ENCODE assay signal across 8 mouse cellular contexts in genomic region chr19:4206971-4207370, GRCm38 (mm10). TPM values are rescaled to one million over a fixed set of nuclear protein-coding genes. Genes with fewer than 3 reads are reported as not detected.
A peak's percentile ranks its signal among the peaks of the same experiment; 100 is the strongest.
DNase-seq lines count a peak whose midpoint lies in the region; ATAC-seq lines count a peak whose summit lies in the region.

No protein-coding gene starts in this region.

- peak; percentile 57; the same call in 1 of the 2 replicates for ATAC-seq in midbrain, embryonic 11.5 days (ENCODE audit: low FRiP score)
- ATAC-seq in midbrain, embryonic 16.5 days: no peak
- ATAC-seq in erythroid progenitor cell, adult 5-6 weeks (replicated peaks; ENCODE audit: low FRiP score, poor library complexity, severe bottlenecking): peak; percentile 74
- peak; percentile 25 to 63; a peak in 2 of 4 replicates for ATAC-seq in hematopoietic stem cell, adult 5-6 weeks (replicated peaks in 1 of 2; ENCODE audit: insufficient read depth in 1 of 2, low FRiP score in 2 of 2, low TSS enrichment in 1 of 2, low read depth in 1 of 2, poor library complexity in 2 of 2, severe bottlenecking in 2 of 2)
- ATAC-seq in megakaryocyte progenitor cell, adult 5-6 weeks (replicated peaks; ENCODE audit: poor library complexity): peak; percentile 89

- no peak overlapping the region for H3K4me3 ChIP-seq in midbrain, embryonic 11.5 days (ENCODE audit: low read depth, low read length)
- H3K4me3 ChIP-seq in midbrain, embryonic 16.5 days (ENCODE audit: low read depth, low read length): no peak overlapping the region

- 0% methylated on average over 2 of the region's 2 CpGs for WGBS in midbrain, embryonic 11.5 days
- WGBS in midbrain, embryonic 16.5 days: 3% methylated on average over 2 of the region's 2 CpGs

- peaks cover 7% of the 10 kb centered on the region for H3K4me1 ChIP-seq in midbrain, embryonic 11.5 days (ENCODE audit: control insufficient read depth, insufficient read depth, low read length)
- peaks cover 8% of the 10 kb centered on the region for H3K4me1 ChIP-seq in midbrain, embryonic 16.5 days (ENCODE audit: control insufficient read depth, insufficient read depth, low read length)

- H3K9ac ChIP-seq in midbrain, embryonic 11.5 days (ENCODE audit: low read length): no peak overlapping the region
- H3K9ac ChIP-seq in midbrain, embryonic 16.5 days (ENCODE audit: low read depth, low read length): no peak overlapping the region

- peak; percentile 94 for DNase-seq in midbrain, embryonic 11.5 days (ENCODE audit: low spot score, missing footprints)
- peak; percentile 83 for DNase-seq in brain, adult 2 months (ENCODE audit: low read depth, low spot score)
- peak; percentile 46 to 53 for DNase-seq in layer of hippocampus, postnatal 25 days (ENCODE audit: extremely low spot score in 1 of 2, low spot score in 1 of 2)
- DNase-seq in testis, postnatal 10 days (ENCODE audit: low spot score): peak; percentile 79

- no peaks in the 10 kb centered on the region for H3K36me3 ChIP-seq in midbrain, embryonic 11.5 days (ENCODE audit: control insufficient read depth, insufficient read depth, low read length)
- no peaks in the 10 kb centered on the region for H3K36me3 ChIP-seq in midbrain, embryonic 16.5 days (ENCODE audit: control insufficient read depth, insufficient read depth, low read length)

- no peak overlapping the region for H3K4me2 ChIP-seq in midbrain, embryonic 11.5 days
- no peak overlapping the region for H3K4me2 ChIP-seq in midbrain, embryonic 16.5 days (ENCODE audit: low read length)

- no peak overlapping the region for H3K27ac ChIP-seq in midbrain, embryonic 11.5 days (ENCODE audit: low read depth, low read length)
- no peak overlapping the region for H3K27ac ChIP-seq in midbrain, embryonic 16.5 days (ENCODE audit: low read length)

- H3K27me3 ChIP-seq in midbrain, embryonic 11.5 days (ENCODE audit: control insufficient read depth, insufficient read depth, low read length): peaks cover 4% of the 10 kb centered on the region
- peaks cover 10% of the 10 kb centered on the region for H3K27me3 ChIP-seq in midbrain, embryonic 16.5 days (ENCODE audit: control insufficient read depth, insufficient read depth, low read depth, low read length)

- no peaks in the 10 kb centered on the region for H3K9me3 ChIP-seq in midbrain, embryonic 11.5 days (ENCODE audit: control insufficient read depth, low read length)
- no peaks in the 10 kb centered on the region for H3K9me3 ChIP-seq in midbrain, embryonic 16.5 days (replicated peaks; ENCODE audit: control insufficient read depth, low read length, poor library complexity, severe bottlenecking)

RNA-seq across cellular contexts. Expression of gene Rad9a, which starts 5.5 kb away (rescaled TPM):
- 42.4 and 43.5 TPM in 2 replicates for polyA plus RNA-seq in midbrain, embryonic 11.5 days (2014; fragmentation: Nextera tagmentation; extraction: Ambion mirVana)
- polyA plus RNA-seq in midbrain, embryonic 16.5 days (2015; fragmentation: Nextera tagmentation; extraction: Ambion mirVana): 24.1 and 25.0 TPM in 2 replicates
- 44.0 and 54.1 TPM in 2 replicates for total RNA-seq in erythroid progenitor cell, adult 5-6 weeks (2015; ENCODE audit: low replicate concordance)
- 27.5 and 41.6 TPM in 2 replicates for total RNA-seq in erythroid progenitor cell, adult 5-6 weeks (2017; ENCODE audit: low replicate concordance)
- 16.4 and 17.3 TPM in 2 replicates for total RNA-seq in hematopoietic stem cell, adult 5-6 weeks (2017)
- 1 to 10 TPM; 7.4 to 8.2 TPM for total RNA-seq in layer of hippocampus, postnatal 25 days (2021)
- total RNA-seq in megakaryocyte progenitor cell, adult 5-6 weeks (2015): 28.0 and 31.0 TPM in 2 replicates
- 16.1 and 19.7 TPM in 2 replicates for total RNA-seq in megakaryocyte progenitor cell, adult 5-6 weeks (2017)

RNA-seq across cellular contexts. Expression of gene Clcf1, which starts 7.1 kb away (rescaled TPM):
- polyA plus RNA-seq in midbrain, embryonic 11.5 days (2014; fragmentation: Nextera tagmentation; extraction: Ambion mirVana): 0.31 and 0.32 TPM in 2 replicates
- polyA plus RNA-seq in midbrain, embryonic 16.5 days (2015; fragmentation: Nextera tagmentation; extraction: Ambion mirVana): 0.40 and 0.68 TPM in 2 replicates
- total RNA-seq in erythroid progenitor cell, adult 5-6 weeks (2015; ENCODE audit: low replicate concordance): not detected in 2 replicates
- 0.15 and 1.2 TPM in 2 replicates for total RNA-seq in erythroid progenitor cell, adult 5-6 weeks (2017; ENCODE audit: low replicate concordance)
- 12.8 and 17.3 TPM in 2 replicates for total RNA-seq in hematopoietic stem cell, adult 5-6 weeks (2017)
- total RNA-seq in layer of hippocampus, postnatal 25 days (2021): under 1 TPM; 0.27 to 0.61 TPM
- 2.8 and 5.0 TPM in 2 replicates for total RNA-seq in megakaryocyte progenitor cell, adult 5-6 weeks (2015)
- 1.3 and 3.0 TPM in 2 replicates for total RNA-seq in megakaryocyte progenitor cell, adult 5-6 weeks (2017)

RNA-seq across cellular contexts. Expression of gene AC109138.7, which starts 7.2 kb away (rescaled TPM):
- not detected in 2 replicates for polyA plus RNA-seq in midbrain, embryonic 11.5 days (2014; fragmentation: Nextera tagmentation; extraction: Ambion mirVana)
- not detected in 2 replicates for polyA plus RNA-seq in midbrain, embryonic 16.5 days (2015; fragmentation: Nextera tagmentation; extraction: Ambion mirVana)
- total RNA-seq in erythroid progenitor cell, adult 5-6 weeks (2015; ENCODE audit: low replicate concordance): not detected in 2 replicates
- total RNA-seq in erythroid progenitor cell, adult 5-6 weeks (2017; ENCODE audit: low replicate concordance): not detected in 2 replicates
- total RNA-seq in hematopoietic stem cell, adult 5-6 weeks (2017): not detected in 2 replicates
- not detected for total RNA-seq in layer of hippocampus, postnatal 25 days (2021)
- total RNA-seq in megakaryocyte progenitor cell, adult 5-6 weeks (2015): not detected in 2 replicates
- total RNA-seq in megakaryocyte progenitor cell, adult 5-6 weeks (2017): not detected in 2 replicates

RNA-seq across cellular contexts. Expression of gene Ppp1ca, which starts 15.1 kb away (rescaled TPM):
- polyA plus RNA-seq in midbrain, embryonic 11.5 days (2014; fragmentation: Nextera tagmentation; extraction: Ambion mirVana): 874 and 929 TPM in 2 replicates
- 520 and 542 TPM in 2 replicates for polyA plus RNA-seq in midbrain, embryonic 16.5 days (2015; fragmentation: Nextera tagmentation; extraction: Ambion mirVana)
- total RNA-seq in erythroid progenitor cell, adult 5-6 weeks (2015; ENCODE audit: low replicate concordance): 181 and 188 TPM in 2 replicates
- total RNA-seq in erythroid progenitor cell, adult 5-6 weeks (2017; ENCODE audit: low replicate concordance): 185 and 268 TPM in 2 replicates
- 384 and 392 TPM in 2 replicates for total RNA-seq in hematopoietic stem cell, adult 5-6 weeks (2017)
- 100 to 1,000 TPM; 259 to 293 TPM for total RNA-seq in layer of hippocampus, postnatal 25 days (2021)
- 395 and 413 TPM in 2 replicates for total RNA-seq in megakaryocyte progenitor cell, adult 5-6 weeks (2015)
- total RNA-seq in megakaryocyte progenitor cell, adult 5-6 weeks (2017): 482 and 538 TPM in 2 replicates

RNA-seq across cellular contexts. Expression of gene Tbc1d10c, which starts 15.9 kb away (rescaled TPM):
- 0.29 and 1.5 TPM in 2 replicates for polyA plus RNA-seq in midbrain, embryonic 11.5 days (2014; fragmentation: Nextera tagmentation; extraction: Ambion mirVana)
- 0.58 and 0.67 TPM in 2 replicates for polyA plus RNA-seq in midbrain, embryonic 16.5 days (2015; fragmentation: Nextera tagmentation; extraction: Ambion mirVana)
- total RNA-seq in erythroid progenitor cell, adult 5-6 weeks (2015; ENCODE audit: low replicate concordance): 8.0 and 31.0 TPM in 2 replicates
- 6.2 and 14.2 TPM in 2 replicates for total RNA-seq in erythroid progenitor cell, adult 5-6 weeks (2017; ENCODE audit: low replicate concordance)
- total RNA-seq in hematopoietic stem cell, adult 5-6 weeks (2017): 59.8 and 70.8 TPM in 2 replicates
- total RNA-seq in layer of hippocampus, postnatal 25 days (2021): 1 to 10 TPM; 1.2 to 1.3 TPM
- total RNA-seq in megakaryocyte progenitor cell, adult 5-6 weeks (2015): 39.3 and 46.6 TPM in 2 replicates
- 15.3 and 17.5 TPM in 2 replicates for total RNA-seq in megakaryocyte progenitor cell, adult 5-6 weeks (2017)
